Mouse (Mus musculus): ENCODE data around the gene Sertad4.

Sertad4 gene

GRCm38 (mm10) chr1:192855474-192856230, at the start of gene Sertad4:
Sertad4 (minus strand) TSS chr1:192855756.
- DNase-seq (ENCODE audit: low spot score) = peak; percentile 87

DNA sequence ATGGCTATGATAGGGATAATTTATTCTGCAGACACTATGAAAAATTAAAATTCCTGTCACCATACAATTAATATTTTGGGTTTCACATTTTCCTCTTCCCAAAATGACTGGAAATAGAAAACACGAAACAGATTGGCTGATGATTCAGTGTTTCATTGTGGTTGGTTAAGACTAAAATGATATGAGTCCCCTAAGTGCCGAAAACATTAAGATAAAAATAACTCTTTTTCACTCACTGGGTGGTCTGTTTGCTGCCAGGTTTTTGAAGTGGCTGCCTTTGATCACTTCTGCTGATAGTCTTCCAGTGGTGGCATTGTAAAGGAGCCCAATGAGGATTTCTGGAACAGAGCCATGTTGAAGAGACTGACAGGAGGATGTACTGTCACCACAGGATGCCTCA, 46.0 kb upstream of the Sertad4 start:
- no peak for DNase-seq (ENCODE audit: low spot score)

- no peak for DNase-seq (ENCODE audit: low spot score)
These were observed 45.4 kb upstream of the Sertad4 start for GRCm38 (mm10) chr1:192900913-192901312.

GRCm38 (mm10) chr1:192898742-192899141, 43.2 kb upstream of the Sertad4 start:
- DNase-seq (ENCODE audit: low spot score) = peak; percentile 39

DNA sequence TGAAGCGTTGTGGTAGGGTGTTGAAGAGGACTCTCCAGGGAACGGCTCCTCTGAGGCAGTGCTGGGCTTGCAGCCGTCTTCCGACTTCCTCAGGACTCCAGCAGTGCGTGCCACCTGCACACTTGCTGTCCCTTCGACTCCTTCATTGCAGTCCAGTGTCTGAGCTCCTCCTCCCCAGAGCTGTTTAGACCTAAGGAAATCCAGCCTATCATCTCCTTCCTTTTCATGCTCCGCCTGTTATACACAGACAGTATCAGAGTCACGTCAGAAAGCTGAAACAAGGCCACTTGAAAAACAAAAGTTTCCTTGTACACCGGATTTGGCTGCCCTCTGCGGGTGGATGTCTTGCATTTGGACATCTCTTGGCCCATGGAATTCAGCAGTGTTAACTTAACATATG, 41.7 kb upstream of the Sertad4 start:
- peak; percentile 13 for DNase-seq (ENCODE audit: low spot score)

GRCm38 (mm10) chr1:192896076-192896475, 40.5 kb upstream of the Sertad4 start:
- DNase-seq (ENCODE audit: low spot score) = no peak

DNA sequence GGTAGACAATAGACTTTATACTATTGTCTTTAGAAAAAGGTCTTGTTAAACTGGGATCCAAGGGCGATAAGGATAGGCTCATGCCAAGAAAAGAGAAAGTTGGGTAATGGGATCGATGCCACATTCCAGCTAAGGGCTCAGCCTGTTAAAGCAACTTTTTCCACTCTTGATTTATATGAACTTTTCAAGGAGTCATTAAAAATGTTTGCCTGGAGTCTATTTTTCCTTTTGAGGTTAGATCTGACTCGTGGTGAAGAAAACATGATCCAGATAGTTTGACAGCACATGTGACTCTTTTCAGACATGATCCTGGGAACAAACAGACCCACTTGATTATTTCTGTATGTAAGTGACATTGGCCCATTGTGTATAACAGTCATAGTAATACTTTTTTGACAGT, 35.2 kb upstream of the Sertad4 start:
- no peak for DNase-seq (ENCODE audit: low spot score)

DNA sequence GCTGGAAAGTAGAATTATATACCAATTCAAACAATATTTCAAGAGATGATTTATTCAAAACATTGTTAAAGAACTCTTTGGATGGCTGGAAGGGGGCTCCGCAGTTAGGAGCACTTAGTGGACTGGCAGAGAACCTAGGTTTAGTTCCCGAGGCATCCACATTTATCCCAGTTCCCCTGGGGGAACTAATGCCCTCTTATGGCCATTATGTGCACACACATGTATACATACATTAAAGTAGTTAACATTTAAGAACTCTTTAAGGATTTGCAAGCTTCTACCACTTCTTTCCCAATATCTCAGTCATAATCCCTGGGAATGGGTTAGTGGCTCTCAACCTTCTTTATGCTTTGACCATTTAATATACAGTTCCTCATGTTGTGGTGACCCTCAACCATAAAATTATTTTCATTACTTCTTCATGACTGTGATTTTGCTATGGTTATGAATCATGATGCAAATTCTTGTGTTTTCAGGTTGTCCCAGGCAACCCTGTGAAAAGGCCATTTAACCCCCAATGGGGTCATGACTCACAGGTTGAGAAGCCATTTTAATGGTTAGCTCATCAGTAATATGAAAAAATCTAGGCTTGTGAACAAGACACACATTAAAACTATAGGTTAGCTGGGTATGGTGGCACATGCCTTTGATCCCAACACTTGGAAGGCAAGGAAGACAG, 27.2 kb upstream of the Sertad4 start:
- no peak for DNase-seq (ENCODE audit: low spot score)

DNA sequence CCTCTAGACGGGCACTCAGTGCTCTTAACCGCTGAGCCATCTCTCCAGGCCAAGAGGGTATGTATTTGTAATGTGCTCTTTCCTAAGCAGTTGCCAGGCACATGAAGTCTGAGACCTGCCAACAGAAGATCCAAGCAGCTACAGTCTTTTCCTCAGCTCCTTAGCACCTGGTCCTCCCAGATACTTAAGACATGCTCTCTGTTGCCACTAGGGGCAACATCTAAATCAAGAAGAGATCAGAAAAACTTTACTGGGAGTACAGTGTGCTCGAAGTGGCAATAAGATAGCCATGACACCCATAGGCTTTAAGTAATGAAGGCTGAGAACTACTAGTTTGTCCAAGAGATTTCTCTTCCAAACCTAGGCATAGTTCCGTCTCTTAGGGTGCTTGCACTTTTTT, 24.6 kb upstream of the Sertad4 start:
- no peak for DNase-seq (ENCODE audit: low spot score)

DNA sequence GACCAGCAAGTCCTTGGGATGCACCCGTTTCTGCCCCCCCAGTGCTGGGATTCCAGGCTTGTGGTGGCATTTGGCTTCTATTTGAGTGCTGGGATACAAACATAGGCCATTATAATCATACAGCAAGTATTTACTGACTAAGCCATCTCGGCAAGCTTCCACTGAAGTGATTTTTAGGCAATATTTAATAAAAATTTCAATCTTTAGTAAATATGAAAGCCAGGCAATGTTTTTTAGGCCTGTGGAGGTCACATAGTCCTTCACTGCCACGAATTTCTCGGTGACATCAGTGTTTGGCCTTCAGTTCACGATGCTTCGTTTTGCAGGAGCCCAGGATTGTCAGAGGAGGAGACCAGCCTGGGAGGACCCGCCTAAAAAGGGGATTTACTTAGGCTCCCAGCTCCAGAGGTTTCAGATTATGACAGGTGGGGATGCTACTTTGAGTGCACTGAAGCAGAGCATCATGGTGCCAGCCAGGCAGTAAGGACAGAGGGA, 23.6 kb upstream of the Sertad4 start:
- no peak for DNase-seq (ENCODE audit: low spot score)

GRCm38 (mm10) chr1:192872841-192873240, 17.3 kb upstream of the Sertad4 start:
- no peak for DNase-seq (ENCODE audit: low spot score)

GRCm38 (mm10) chr1:192869761-192870160, 14.2 kb upstream of the Sertad4 start:
- DNase-seq (ENCODE audit: low spot score) = no peak

- DNase-seq (ENCODE audit: low spot score) = no peak
These were observed 8.9 kb upstream of the Sertad4 start for GRCm38 (mm10) chr1:192864440-192864839.

DNA sequence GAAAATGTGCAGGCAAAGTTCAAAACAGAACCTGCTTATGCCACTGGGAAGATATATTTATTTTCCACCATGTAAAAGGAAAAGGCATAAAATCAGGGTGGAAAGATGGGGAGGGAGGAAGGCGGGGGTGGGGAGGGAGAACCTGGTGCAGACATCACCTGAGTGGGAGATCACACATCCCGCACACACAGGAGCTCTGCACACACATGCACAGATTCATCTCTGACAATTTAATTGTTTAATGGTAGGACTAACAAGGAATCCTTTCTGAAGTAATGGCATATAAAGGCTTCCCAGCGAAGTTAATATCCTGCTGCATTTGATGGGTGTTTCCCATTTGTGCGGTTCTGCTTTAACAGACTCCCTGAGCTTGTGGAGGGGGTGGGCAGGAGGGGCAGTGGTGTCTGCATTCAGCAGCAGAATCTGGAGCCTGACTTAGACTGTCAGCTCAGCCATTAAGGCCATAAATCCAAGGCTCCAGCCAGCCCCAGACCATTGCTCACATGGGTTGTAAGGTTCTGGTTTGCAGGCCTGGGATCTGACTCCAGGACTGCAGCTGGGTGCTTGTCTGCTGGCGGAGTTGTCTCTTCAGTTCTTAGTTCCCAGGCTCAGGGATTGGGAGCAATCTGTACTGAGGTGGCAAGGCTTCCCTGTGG, 5.9 kb upstream of the Sertad4 start:
- DNase-seq (ENCODE audit: low spot score) = peak; percentile 37

- no peak for DNase-seq (ENCODE audit: low spot score)
These were observed 4.7 kb upstream of the Sertad4 start for GRCm38 (mm10) chr1:192860273-192860672.

DNA sequence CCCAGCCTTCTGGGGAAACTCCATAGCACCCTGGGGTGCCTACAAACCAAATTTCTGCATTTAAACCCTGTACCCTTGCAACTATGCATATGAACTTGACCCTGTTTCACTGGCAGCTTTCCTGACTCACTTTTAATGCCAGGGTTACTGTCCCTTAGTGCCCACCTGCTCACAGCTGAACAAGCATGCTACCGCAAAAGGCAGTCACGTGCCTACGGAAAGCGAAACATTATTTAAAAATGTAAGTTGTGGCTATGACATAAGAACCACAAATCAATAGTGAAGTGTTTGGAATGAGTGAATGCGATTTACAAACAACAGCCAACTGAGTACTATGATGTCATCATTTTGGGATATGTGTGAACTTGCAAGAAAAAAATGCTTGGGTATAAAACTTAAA, 2.0 kb upstream of the Sertad4 start:
- no peak for DNase-seq (ENCODE audit: low spot score)

DNA sequence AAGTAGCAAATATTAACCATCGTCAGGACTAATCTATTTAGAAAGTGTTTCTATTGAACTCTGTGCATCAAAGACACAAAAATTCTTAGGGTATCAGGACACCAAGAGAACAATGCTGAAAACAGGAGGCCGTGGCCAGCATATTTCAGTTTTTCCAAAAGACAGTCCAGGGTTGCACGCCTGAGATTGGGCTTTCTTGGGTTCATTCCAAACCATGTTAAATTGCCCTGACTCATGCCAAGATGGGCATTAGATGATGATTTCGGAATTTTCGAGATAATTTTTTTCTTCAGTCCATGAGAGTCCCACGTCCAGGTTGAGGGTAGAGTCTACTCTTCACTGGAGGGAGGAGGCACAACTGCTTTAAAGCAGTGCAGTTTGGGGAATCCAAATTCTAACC, 1.4 kb upstream of the Sertad4 start:
- no peak for DNase-seq (ENCODE audit: low spot score)

DNA sequence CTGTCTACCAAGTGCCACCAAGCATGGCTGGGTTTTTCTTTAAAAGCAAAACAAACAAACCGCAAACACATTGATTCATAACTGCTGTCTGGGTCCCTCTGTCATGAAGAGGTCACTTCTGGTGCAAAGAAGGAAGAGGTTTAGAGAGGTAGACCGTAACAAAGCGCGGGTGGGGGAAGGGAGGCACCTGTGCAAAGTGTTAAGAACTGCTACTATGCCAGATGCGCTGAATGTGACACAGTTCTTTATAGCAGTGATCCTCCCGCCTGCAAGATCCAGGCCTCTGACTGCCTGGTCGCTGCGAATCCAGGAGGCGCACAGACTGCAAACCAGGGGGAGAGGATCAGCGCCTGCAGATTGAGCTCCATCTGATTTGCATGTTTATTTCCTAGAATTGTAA, 855 bp upstream of the Sertad4 start:
- peak; percentile 72 for DNase-seq (ENCODE audit: low spot score)

DNA sequence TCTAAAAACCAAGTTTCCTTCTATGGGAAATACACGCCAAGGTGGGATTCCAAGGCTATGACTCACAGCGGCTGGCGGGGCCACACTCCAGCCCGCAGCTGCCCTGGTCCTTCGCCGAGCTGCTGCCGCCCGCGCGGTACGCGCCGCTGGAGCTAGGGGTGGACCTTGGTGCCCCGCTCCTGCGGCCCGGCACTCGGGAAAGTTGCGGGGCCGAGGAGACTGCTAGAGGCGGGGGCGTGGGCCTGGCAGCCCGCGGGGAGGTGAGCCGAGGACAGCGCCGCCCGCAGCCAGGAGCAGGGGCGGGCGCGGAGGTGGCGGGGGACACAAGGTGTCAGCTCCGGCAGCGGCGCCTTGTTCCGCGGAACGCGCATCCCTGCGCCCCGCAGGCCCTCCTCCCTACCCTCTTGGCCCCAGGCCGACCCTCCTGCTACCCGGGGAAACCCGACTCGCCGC, 711 bp downstream of the Sertad4 start:
- peak; percentile 68 for DNase-seq (ENCODE audit: low spot score)

DNA sequence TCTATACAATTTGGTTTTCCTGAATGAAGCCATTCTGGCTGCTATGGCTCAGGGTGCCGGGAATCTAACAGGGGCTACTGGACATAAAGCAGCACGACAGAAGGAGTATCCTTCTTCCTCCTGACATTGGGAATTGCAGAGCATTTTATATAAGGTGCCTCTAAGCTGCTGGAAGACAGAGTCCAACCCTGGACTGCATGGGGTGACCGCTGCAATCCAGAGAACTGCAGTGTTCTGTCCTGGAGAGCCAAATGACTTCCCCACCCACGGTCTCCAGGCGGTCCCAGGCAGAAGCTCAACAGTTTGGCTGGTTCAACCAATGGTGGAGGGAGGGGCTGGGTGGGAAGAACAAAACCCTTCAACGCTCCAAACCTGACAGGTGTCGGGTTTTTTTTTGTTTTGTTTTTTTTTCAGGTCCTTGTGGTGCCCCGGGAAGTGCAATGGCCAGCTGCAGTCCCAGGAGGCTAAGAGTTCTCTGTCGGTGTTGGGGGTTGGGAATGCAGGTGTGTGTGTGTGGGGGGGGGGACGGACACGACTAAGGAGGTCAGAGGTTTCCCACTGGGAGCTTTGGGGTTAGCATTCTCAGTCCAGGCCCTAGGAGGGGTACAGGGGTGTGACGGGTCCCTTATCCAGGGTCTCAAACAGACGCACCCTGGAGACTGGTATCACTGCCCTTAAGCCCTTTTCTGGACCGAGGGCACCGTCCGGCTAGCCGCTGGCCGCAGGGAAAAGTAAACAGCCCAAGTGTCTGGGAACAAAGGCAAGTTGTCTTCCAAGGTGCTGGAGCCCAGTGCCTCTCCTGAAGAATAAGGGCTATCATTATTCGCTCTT, 1.4 kb downstream of the Sertad4 start:
- DNase-seq (ENCODE audit: low spot score) = no peak

- DNase-seq (ENCODE audit: low spot score) = no peak
These were observed 2.1 kb downstream of the Sertad4 start for GRCm38 (mm10) chr1:192853429-192853828.

DNA sequence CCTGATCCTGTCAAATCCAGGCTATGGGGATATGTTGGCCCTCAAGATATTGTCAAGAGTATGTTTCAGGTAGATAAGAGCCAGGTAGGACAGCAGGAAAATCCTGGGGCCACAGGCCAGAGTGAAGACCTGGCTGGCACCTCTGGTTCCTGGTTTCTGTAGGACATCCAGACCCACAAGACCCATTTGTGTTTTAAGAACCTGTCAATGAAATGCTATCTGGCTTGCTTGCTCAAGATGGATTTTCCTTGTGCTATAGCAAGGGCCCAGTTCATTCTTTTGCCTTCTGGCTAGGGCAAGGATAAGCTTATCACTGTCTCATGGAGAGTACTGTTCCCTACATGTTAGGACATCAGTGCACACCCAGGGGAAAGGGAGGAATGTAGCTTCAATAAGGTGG, 3.5 kb downstream of the Sertad4 start:
- DNase-seq (ENCODE audit: low spot score) = no peak

Measured in embryo, embryonic 10 days (tissue).